Mouse (Mus musculus): ENCODE data around the gene Fosb. TPM values are rescaled to one million over a fixed set of nuclear protein-coding genes. Genes with fewer than 3 reads are reported as not detected.

Fosb gene
- polyA plus RNA-seq, 1 experiment from 2014 or later, result 0.15 TPM

GRCm38 (mm10) chr7:19319458-19319857 is 9.6 kb upstream of the Fosb start:
- DNase-seq (ENCODE audit: low spot score) (no peak), ATAC-seq (ENCODE audit: low read depth) (peak; percentile 59)
- no peak overlapping the region; the same call in 1 of the 2 replicates for H3K27ac ChIP-seq (replicated peaks; ENCODE audit: low read depth, low read length)
- peak overlapping the region; percentile 53 for H3K4me3 ChIP-seq (ENCODE audit: low read depth, low read length)
- H3K4me2 ChIP-seq (ENCODE audit: low read depth, low read length), result peak overlapping the region; percentile 87
- H3K4me1 ChIP-seq (ENCODE audit: control insufficient read depth, insufficient read depth, low read length), result peaks cover 9% of the 10 kb centered on the region; the same call in 1 of the 2 replicates
- WGBS, result 21% methylated on average over 9 of the region's 9 CpGs
- H3K36me3 ChIP-seq (ENCODE audit: control insufficient read depth, insufficient read depth, low read length), result no peaks in the 10 kb centered on the region
- no peaks in the 10 kb centered on the region for H3K9me3 ChIP-seq (ENCODE audit: control insufficient read depth, low read length)
- peaks cover 5% of the 10 kb centered on the region for H3K27me3 ChIP-seq (replicated peaks; ENCODE audit: control insufficient read depth, insufficient read depth, low read length)
- peak overlapping the region; percentile 73 for H3K9ac ChIP-seq (ENCODE audit: low read depth, low read length)

- WGBS, result 75% methylated on average over 7 of the region's 7 CpGs
- no peak overlapping the region for H3K9ac ChIP-seq (ENCODE audit: low read depth, low read length)
Observed at GRCm38 (mm10) chr7:19318676-19319075, 8.8 kb upstream of the Fosb start.

GRCm38 (mm10) chr7:19318201-19318600 is 8.3 kb upstream of the Fosb start:
- Histone ChIP-seq H3K4me1 (ENCODE audit: control insufficient read depth, insufficient read depth, low read length) (peaks cover 9% of the 10 kb centered on the region; the same call in 1 of the 2 replicates), H3K27me3 (replicated peaks; ENCODE audit: control insufficient read depth, insufficient read depth, low read length) (peaks cover 5% of the 10 kb centered on the region), H3K4me3 (ENCODE audit: low read depth, low read length) (no peak overlapping the region), H3K9me3 (ENCODE audit: control insufficient read depth, low read length) (no peaks in the 10 kb centered on the region), H3K27ac (replicated peaks; ENCODE audit: low read depth, low read length) (no peak overlapping the region), H3K36me3 (ENCODE audit: control insufficient read depth, insufficient read depth, low read length) (no peaks in the 10 kb centered on the region), H3K4me2 (ENCODE audit: low read depth, low read length) (no peak overlapping the region), H3K9ac (ENCODE audit: low read depth, low read length) (no peak overlapping the region)
- no peak for ATAC-seq (ENCODE audit: low read depth)
- WGBS, result 61% methylated on average over 2 of the region's 2 CpGs
- no peak for DNase-seq (ENCODE audit: low spot score)

More at GRCm38 (mm10) chr7:19318676-19319075, 8.8 kb upstream of the Fosb start:
- no peaks in the 10 kb centered on the region for H3K9me3 ChIP-seq (ENCODE audit: control insufficient read depth, low read length)
- H3K27ac ChIP-seq (replicated peaks; ENCODE audit: low read depth, low read length), result no peak overlapping the region
- H3K36me3 ChIP-seq (ENCODE audit: control insufficient read depth, insufficient read depth, low read length), result no peaks in the 10 kb centered on the region
- H3K27me3 ChIP-seq (replicated peaks; ENCODE audit: control insufficient read depth, insufficient read depth, low read length), result peaks cover 5% of the 10 kb centered on the region
- DNase-seq (ENCODE audit: low spot score), result no peak
- H3K4me2 ChIP-seq (ENCODE audit: low read depth, low read length), result no peak overlapping the region
- ATAC-seq (ENCODE audit: low read depth), result no peak
- no peak overlapping the region for H3K4me3 ChIP-seq (ENCODE audit: low read depth, low read length)
- peaks cover 9% of the 10 kb centered on the region; the same call in 1 of the 2 replicates for H3K4me1 ChIP-seq (ENCODE audit: control insufficient read depth, insufficient read depth, low read length)

- no peaks in the 10 kb centered on the region for H3K9me3 ChIP-seq (ENCODE audit: control insufficient read depth, low read length)
- H3K4me3 ChIP-seq (ENCODE audit: low read depth, low read length), result no peak overlapping the region
- no peak for DNase-seq (ENCODE audit: low spot score)
- H3K27ac ChIP-seq (replicated peaks; ENCODE audit: low read depth, low read length), result no peak overlapping the region
- no peak overlapping the region for H3K9ac ChIP-seq (ENCODE audit: low read depth, low read length)
- H3K4me2 ChIP-seq (ENCODE audit: low read depth, low read length), result no peak overlapping the region
- H3K36me3 ChIP-seq (ENCODE audit: control insufficient read depth, insufficient read depth, low read length), result no peaks in the 10 kb centered on the region
- no peak for ATAC-seq (ENCODE audit: low read depth)
- H3K4me1 ChIP-seq (ENCODE audit: control insufficient read depth, insufficient read depth, low read length), result peaks cover 9% of the 10 kb centered on the region; the same call in 1 of the 2 replicates
- WGBS, result 57% methylated on average over 13 of the region's 14 CpGs
- H3K27me3 ChIP-seq (replicated peaks; ENCODE audit: control insufficient read depth, insufficient read depth, low read length), result peaks cover 5% of the 10 kb centered on the region
Observed at GRCm38 (mm10) chr7:19316451-19317161, 6.8 kb upstream of the Fosb start.

- Histone ChIP-seq H3K4me3 (ENCODE audit: low read depth, low read length) (no peak overlapping the region), H3K4me2 (ENCODE audit: low read depth, low read length) (no peak overlapping the region), H3K4me1 (ENCODE audit: control insufficient read depth, insufficient read depth, low read length) (no peaks in the 10 kb centered on the region), H3K36me3 (ENCODE audit: control insufficient read depth, insufficient read depth, low read length) (no peaks in the 10 kb centered on the region), H3K9ac (ENCODE audit: low read depth, low read length) (no peak overlapping the region), H3K27ac (replicated peaks; ENCODE audit: low read depth, low read length) (no peak overlapping the region), H3K27me3 (replicated peaks; ENCODE audit: control insufficient read depth, insufficient read depth, low read length) (peaks cover 5% of the 10 kb centered on the region), H3K9me3 (ENCODE audit: control insufficient read depth, low read length) (no peaks in the 10 kb centered on the region)
- WGBS, result 45% methylated on average over 5 of the region's 5 CpGs
- DNase-seq (ENCODE audit: low spot score), result no peak
- ATAC-seq (ENCODE audit: low read depth), result no peak
Observed at GRCm38 (mm10) chr7:19314033-19314432, 4.2 kb upstream of the Fosb start.

- WGBS, result 37% methylated on average over 4 of the region's 4 CpGs
- Histone ChIP-seq H3K4me2 (ENCODE audit: low read depth, low read length) (no peak overlapping the region), H3K9ac (ENCODE audit: low read depth, low read length) (no peak overlapping the region), H3K9me3 (ENCODE audit: control insufficient read depth, low read length) (no peaks in the 10 kb centered on the region), H3K4me3 (ENCODE audit: low read depth, low read length) (no peak overlapping the region), H3K36me3 (ENCODE audit: control insufficient read depth, insufficient read depth, low read length) (no peaks in the 10 kb centered on the region), H3K27ac (replicated peaks; ENCODE audit: low read depth, low read length) (no peak overlapping the region), H3K27me3 (replicated peaks; ENCODE audit: control insufficient read depth, insufficient read depth, low read length) (peaks cover 11% of the 10 kb centered on the region), H3K4me1 (ENCODE audit: control insufficient read depth, insufficient read depth, low read length) (0 out of 2 replicates have a peak, but pooled peaks cover 6% of the 10 kb centered on the region)
- ATAC-seq (ENCODE audit: low read depth), result no peak
- no peak for DNase-seq (ENCODE audit: low spot score)
Observed at GRCm38 (mm10) chr7:19311991-19312390, 2.1 kb upstream of the Fosb start.

- peaks cover 6% of the 10 kb centered on the region; the same call in 1 of the 2 replicates for H3K4me1 ChIP-seq (ENCODE audit: control insufficient read depth, insufficient read depth, low read length)
- no peak overlapping the region; the same call in 1 of the 2 replicates for H3K27ac ChIP-seq (replicated peaks; ENCODE audit: low read depth, low read length)
- ATAC-seq (ENCODE audit: low read depth) (no peak), DNase-seq (ENCODE audit: low spot score) (no peak)
- peak overlapping the region; percentile 100 for H3K4me2 ChIP-seq (ENCODE audit: low read depth, low read length)
- H3K27me3 ChIP-seq (replicated peaks; ENCODE audit: control insufficient read depth, insufficient read depth, low read length), result peaks cover 32% of the 10 kb centered on the region
- 2% methylated on average over 43 of the region's 48 CpGs for WGBS
- H3K4me3 ChIP-seq (ENCODE audit: low read depth, low read length), result peak overlapping the region; percentile 45
- peak overlapping the region; percentile 62 for H3K9ac ChIP-seq (ENCODE audit: low read depth, low read length)
- no peaks in the 10 kb centered on the region for H3K36me3 ChIP-seq (ENCODE audit: control insufficient read depth, insufficient read depth, low read length)
- no peaks in the 10 kb centered on the region for H3K9me3 ChIP-seq (ENCODE audit: control insufficient read depth, low read length)
Observed at GRCm38 (mm10) chr7:19309278-19309883, 470 bp downstream of the Fosb start.

GRCm38 (mm10) chr7:19308454-19309277 is 1.2 kb downstream of the Fosb start:
- peak; percentile 91 for ATAC-seq (ENCODE audit: low read depth)

More at GRCm38 (mm10) chr7:19308454-19309277, 1.2 kb downstream of the Fosb start:
- no peaks in the 10 kb centered on the region for H3K9me3 ChIP-seq (ENCODE audit: control insufficient read depth, low read length)
- peaks cover 6% of the 10 kb centered on the region; the same call in 1 of the 2 replicates for H3K4me1 ChIP-seq (ENCODE audit: control insufficient read depth, insufficient read depth, low read length)
- H3K4me3 ChIP-seq (ENCODE audit: low read depth, low read length), result peak overlapping the region; percentile 45
- peak overlapping the region; percentile 87 for H3K27ac ChIP-seq (replicated peaks; ENCODE audit: low read depth, low read length)
- peak; percentile 97 for DNase-seq (ENCODE audit: low spot score)
- no peaks in the 10 kb centered on the region for H3K36me3 ChIP-seq (ENCODE audit: control insufficient read depth, insufficient read depth, low read length)
- under 1% methylated on average over 48 of the region's 58 CpGs for WGBS
- peak overlapping the region; percentile 100 for H3K4me2 ChIP-seq (ENCODE audit: low read depth, low read length)
- peaks cover 39% of the 10 kb centered on the region for H3K27me3 ChIP-seq (replicated peaks; ENCODE audit: control insufficient read depth, insufficient read depth, low read length)
- H3K9ac ChIP-seq (ENCODE audit: low read depth, low read length), result peak overlapping the region; percentile 62
